Mouse (Mus musculus): Measurements from ENCODE around the gene Fhl4.

DNA sequence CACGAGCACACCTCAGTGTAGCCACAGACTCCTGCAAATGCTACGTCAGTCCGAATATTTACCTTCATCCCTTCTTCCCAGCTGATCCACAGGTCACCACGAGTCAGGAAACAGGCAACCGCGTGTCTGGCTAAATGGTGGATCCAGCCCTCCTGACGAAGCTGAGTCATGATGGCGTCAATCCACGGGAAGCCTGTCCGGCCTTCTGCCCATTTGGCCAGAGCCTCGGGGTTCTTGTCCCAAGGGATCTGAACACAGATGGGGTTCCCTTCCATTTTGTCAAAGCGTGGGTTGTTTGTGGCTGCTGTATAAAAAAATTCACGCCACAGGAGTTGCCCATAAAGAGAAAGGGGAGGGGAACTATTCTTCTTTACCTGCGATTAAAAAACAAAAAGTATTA lies 44.0 kb upstream of the Fhl4 start:
- TF ChIP-seq KAT2A (IDR thresholded peaks at IDR 0.05; ENCODE audit: insufficient replicate concordance, low read length): no peak
- TF ChIP-seq EP300 (IDR thresholded peaks at IDR 0.05; ENCODE audit: low read length): no peak

All from CH12.LX (cell line).